Mouse (Mus musculus): ENCODE data around the gene Tnf. TPM values are rescaled to one million over a fixed set of nuclear protein-coding genes. Genes with fewer than 3 reads are reported as not detected.

Gene Tnf
- polyA plus RNA-seq (2012; ENCODE audit: low replicate concordance): 8.2 and 10.3 TPM in 2 replicates

DNA sequence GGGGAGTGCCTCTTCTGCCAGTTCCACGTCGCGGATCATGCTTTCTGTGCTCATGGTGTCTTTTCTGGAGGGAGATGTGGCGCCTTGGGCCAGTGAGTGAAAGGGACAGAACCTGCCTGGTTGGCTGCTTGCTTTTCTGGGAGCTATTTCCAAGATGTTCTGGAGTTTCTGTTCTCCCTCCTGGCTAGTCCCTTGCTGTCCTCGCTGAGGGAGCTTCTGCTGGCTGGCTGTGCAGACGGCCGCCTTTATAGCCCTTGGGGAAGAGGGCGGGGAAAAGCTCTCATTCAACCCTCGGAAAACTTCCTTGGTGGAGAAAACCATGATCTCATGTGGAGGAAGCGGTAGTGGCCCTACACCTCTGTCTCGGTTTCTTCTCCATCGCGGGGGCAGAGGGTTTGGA is at the start of gene Tnf:
TSS of gene Tnf (minus strand) at position 221 of the 400 bp plus-strand sequence.

DNA sequence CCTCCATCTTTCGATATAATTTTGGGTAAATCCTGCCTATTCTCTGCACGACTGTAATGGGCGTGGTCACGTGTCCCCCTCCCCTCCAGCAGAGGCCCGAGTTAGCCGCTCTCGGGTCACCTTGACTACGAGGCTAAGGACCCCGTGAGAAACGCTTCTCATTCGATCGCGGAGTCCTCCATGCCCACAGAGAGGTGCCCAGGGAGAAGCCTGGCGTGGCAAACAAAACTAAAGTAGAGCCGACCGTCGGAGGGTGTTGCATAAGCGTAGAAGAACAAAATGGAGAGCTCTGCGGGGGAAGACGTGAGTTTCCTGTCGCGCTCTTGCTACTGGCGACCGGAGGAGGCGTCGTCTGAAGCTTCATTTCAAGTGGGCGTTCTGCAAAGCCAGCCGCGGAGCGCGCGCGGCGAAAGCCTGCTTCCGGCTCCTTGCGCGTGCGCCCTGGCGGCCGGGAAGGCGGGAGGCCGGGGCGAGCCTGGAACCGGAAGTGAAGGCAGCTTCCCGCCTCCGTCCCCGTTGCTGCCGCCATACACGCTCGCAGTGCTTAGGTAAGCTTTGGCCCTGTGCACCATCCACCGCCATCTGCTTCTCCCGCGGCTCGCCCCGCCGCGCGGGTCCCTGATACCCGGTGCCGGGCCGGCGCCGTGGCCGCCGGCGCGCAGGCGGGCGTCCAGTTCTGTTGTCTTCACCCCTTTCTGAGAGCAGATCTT is 39.7 kb upstream of the Tnf start, which contains the start of gene Ddx39b:
TSS of gene Ddx39b (plus strand) at position 442 of the 710 bp plus-strand sequence.

DNA sequence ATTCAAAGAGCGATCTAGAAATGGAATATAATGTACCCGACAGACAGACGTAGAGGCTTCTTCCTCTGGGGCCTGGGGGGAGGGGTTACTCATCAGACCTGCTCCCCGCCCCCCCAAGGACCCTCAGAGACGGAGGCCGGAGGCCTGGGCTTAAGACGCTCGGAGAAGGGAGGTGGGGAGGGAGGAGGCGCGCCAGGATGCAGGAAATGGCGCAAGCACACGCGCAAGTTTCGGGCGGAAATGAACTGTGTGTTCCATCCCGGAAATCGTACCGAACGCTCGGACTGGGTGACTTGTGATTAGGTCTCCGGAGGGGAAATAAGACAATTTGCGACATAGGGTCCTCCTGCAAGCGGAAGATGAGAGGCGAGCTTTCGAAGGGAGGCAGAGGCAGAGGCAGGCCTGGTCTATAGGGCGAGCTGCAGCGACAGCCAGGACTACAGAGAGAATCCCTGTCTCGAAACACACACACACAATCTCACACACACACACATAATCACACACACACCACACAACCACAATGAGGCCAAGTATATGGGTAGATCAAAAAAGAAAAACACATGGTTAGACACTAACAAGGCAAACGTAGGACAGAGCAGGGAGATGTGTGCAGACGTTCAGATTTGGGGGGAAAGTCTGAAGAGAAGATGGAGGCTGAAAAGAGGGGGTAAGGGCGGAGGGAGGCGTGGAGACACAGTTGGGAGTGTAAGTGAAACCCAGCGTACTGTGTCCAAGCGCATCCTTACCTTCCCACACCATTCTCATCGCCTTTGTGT is 34.0 kb upstream of the Tnf start, which contains the start of gene Nfkbil1:
TSS of gene Nfkbil1 (minus strand) at position 179 of the 776 bp plus-strand sequence.

DNA sequence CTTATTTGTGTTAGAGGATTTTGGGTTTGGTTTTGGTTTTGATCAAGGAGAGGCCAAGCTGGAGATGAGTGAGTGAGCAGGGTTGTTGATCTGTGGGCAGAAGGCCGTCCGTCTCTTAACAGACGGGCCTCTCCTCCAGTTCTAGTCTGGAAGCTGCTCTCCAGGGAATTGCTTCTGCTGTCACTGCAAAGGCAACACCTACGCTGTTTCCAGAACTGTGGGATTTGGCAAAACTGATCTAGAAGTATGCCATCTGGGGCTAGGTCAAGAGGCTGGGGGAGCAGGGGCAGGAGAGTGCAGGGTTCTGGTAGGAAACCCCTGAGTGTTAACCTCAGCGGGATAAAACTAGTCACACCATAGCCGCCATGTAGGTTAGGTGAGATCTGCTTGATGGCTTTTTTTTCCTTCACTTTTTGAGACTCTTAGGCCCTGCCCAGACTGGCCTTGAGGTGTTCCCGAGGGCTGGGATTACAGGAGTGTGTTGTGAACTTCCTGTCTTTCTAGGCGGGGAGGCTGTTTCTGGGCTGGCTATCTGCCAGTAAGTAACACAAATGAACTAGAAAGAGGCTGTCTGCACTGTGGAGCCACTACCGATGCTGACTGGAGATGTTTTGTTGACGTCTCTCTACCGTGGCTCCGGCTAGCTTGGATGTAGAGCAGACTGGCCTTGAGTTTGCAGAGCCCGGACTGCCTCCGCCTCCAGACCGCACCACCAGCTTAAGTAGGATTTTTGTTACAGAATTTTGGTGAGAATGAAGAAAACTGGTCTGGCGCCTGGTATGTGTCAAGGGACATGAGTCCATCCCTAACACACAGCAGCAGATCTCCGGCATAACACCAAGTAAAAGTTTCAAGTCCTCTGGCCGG is 31.5 kb upstream of the Tnf start, which contains the start of gene Atp6v1g2:
TSS of gene Atp6v1g2 (plus strand) at position 547 of the 867 bp plus-strand sequence.

DNA sequence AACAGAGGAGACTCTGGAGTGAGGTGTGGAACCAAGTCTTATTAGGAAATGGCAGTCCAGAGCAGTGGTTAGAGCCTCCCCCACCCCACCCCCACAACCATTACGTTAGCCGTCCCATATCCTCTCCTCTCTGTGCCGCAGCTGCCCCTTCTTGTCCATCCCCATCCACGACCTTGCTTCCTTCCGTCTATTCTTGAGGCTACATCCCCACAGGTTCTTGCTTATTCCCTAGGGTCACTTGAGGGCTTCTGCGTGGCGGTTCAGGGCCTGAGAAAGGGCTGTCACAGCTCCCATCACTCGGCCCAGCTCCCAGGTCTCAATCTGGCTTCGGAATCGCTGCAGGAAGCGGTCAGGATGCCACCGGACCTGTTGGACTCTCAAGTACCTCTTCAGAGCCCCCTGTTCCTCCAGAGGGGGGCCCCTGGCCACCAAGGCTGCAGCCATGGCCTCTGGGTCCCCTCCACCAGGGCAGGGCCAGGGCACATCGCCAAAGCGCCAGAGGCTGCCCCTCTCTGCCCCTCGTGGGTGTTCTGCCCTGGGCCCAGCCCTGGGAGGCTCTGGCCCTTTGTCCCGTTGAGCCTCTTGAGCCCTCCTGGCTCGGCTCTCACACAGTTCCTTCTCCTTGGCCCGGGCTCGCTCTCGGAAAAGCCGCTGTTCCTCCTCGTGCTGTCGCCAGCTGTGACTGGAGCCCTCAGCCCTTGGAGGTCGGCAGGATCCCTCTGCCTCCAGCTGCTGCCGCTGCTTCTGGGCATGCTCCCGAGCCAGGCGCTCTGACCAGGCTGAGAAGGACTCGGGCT is 18.5 kb upstream of the Tnf start, which contains the start of gene Gm16181:
TSS of gene Gm16181 (plus strand) at position 679 of the 797 bp plus-strand sequence.

DNA sequence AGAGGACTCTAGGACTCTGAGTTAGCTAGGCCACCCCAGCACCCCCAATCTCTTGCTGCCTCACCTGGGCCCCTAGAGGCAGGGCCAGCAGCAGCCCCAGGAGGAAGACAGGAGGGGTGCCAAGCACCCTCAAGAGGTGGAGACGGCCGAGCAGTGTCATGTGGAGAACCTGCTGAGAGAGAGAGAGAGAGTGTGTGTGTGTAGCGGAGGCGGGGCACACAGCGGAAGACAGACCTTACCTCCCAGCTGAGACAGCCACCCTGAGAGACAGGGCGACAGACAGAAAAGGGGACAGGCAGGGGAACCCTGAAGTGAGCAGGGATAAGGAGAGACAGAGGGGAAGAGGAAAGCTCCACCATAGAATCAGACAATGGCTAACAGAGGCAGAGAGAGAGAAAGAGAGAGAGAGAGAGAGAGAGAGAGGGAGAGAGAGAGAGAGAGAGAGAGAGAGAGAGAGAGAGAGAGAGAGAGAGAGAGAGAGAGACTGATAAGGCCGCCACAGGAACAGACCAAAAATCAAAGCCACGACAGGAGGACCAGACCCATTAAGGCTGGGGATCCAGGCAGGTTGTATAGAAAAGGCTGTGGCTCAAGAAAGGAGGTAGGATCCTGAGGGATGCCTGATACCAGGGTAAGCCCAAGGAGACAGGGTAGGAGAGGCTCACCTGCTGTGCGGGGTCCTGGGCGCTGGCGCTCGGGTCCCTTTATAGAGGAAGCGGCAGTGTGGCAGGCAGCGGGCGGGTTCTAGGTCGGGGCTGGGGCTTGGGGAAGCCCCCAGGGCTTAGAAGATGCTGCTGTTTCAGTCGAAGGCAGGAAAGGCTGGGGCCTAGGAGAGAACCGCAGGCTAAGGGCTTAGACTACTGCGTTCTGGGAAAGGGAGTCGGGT is 2.9 kb upstream of the Tnf start, which contains the start of gene Lta:
TSS of gene Lta (minus strand) at position 858 of the 886 bp plus-strand sequence.

DNA sequence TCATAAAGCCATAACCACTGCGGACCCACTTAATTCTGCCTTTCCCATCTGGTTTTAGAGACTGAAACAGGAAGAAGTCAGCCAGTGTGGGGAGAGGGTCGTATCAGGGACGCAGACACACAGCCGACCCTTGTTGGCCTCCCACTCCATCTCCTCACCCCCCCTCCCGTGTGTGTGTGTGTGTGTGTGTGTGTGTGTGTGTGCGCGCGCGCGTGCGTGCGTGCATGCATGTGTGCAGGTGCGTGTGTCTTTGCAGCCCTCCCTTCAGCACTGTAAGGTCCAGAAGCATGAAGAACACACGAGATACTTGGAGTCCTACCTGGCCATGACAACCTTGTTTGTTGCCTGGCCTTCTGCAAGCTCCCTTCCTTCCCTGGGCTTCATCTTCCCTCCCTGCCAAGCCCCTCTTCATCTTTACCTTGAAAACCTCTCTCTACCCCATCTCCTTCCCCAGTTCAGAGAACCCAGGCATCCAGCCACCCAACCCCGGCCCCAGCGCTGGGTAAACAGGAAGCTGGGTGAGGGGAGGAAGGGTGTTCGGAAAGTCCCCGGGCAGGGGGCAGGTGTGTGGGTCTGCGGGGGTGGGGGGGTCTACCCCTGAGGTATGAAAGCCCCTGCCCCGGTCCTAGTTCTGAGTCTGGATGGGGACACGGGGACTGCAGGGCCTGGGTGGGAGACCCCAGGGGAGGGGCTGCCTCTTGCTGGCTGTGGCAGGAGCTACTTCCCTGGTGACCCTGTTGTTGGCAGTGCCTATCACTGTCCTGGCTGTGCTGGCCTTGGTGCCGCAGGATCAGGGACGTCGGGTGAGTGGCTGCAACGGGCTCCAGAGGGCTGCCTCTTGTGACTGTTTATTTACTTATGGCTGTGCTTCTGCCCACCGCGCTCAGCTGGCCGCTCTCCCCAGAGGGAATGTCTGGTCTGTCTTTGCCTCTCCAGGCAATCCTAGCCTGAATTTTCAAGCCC is 7.6 kb downstream of the Tnf start, which contains the start of gene Ltb:
TSS of gene Ltb (plus strand) at position 559 of the 963 bp plus-strand sequence.

DNA sequence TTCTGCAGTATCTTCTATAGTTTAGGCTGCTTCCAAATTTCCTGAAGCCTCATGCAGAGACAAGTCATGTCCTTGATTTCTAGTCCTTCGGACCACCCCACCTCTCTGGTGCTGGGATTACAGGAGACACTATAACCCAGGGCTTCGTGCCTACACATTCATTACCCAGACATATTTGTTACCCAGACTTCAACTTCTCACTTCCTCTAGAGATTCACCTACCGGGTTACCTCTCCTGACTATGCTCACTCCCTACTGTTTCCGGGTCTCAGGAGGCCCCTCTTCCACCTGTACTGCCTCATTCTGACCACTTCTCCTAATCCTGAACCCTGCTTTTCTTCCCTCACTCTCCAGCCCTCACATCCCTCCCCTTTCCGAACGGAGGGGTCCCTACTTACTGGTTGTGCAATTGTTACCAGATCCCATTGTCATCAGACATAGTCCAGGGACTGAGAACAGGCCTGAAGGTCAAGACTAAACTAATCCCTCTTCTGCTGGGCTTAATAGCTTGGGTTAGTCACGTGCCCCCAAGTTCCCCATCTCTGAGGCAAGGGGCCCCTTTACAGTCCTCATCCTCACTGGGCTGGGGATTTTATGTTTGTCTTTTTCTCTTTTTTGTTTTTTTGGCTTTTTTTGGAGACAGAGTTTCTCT is 13.7 kb downstream of the Tnf start, which contains the start of gene Lst1:
TSS of gene Lst1 (minus strand) at position 481 of the 652 bp plus-strand sequence.

DNA sequence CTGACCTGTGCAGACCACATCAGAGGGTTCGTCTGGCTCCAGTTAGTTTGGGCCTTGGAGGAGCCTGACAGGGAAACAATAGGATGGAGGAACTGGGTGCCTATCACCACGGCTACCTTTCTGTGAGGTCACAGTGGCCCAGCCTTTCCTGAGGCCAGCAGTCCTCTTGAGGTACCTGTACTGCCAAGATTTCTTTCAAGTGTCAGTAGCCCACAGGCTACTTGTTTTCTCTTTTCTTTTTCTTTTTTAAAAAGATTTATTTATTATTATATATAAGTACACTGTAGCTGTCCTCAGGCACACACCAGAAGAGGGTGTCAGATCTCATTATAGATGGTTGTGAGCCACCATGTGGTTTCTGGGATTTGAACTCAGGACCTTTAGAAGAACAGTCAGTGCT is 25.8 kb downstream of the Tnf start, which contains the start of gene Aif1:
TSS of gene Aif1 (minus strand) at position 101 of the 400 bp plus-strand sequence.

DNA sequence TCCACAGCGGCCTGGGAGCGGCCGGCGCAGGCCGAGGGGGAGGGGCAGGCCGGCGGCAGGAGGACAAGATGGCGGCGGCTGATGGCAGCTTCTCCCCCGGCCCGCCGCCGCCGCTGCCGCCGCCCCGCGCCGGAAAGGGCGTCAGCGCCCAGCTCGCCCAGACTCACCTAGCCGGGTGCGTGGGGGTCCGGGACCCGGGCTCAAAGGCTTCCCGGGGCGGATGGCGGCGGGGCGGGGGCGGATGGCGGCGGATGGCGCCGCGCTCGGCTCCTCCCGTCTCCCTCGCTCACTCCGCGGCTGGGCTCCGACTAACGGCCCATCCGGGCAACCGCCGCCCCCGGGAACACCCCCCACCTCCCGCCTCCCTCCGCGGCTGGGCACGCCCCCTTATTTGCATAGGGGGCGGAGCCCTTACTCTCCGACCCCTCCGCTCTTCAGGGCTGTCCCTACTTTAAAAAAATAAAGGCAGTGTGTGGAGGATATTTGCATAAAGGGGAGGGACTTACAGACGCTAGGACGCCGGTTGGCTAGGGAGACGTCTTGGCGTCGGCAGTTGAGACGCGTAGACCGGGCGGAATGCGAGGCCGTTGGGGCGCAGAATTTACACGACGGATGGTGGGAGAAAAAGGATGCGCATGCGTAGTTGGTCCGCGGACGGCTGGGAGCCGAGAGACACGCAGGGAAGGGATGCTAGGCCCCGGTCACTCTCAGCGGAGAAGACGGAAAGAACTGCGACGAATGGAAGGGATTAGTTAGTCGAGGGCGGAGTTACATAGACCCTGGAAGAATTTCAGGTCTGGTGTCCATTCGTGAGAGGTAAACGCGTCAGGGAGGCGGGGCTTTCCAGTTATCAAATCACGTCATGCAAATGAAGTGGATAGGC is 37.0 kb downstream of the Tnf start, which contains the start of gene Prrc2a:
TSS of gene Prrc2a (minus strand) at position 330 of the 883 bp plus-strand sequence.

Other genes with a start within 250 kb of the Tnf start
- gene Hspa1b, start 242.8 kb downstream of the Tnf start, polyA plus RNA-seq (2012; ENCODE audit: low replicate concordance): 3.0 and 6.4 TPM in 2 replicates
- not detected in 2 replicates for gene Gm20481, start 232.1 kb downstream of the Tnf start, polyA plus RNA-seq (2012; ENCODE audit: low replicate concordance)
- gene Hspa1a, start 229.9 kb downstream of the Tnf start, polyA plus RNA-seq (2012; ENCODE audit: low replicate concordance): 0.68 and 2.2 TPM in 2 replicates
- not detected in 2 replicates for gene Hspa1l, start 229.3 kb downstream of the Tnf start, polyA plus RNA-seq (2012; ENCODE audit: low replicate concordance)
- gene Lsm2, start 220.1 kb downstream of the Tnf start, polyA plus RNA-seq (2012; ENCODE audit: low replicate concordance): 51.7 and 75.3 TPM in 2 replicates
- 768 and 1,214 TPM in 2 replicates for gene Vars, start 201.0 kb downstream of the Tnf start, polyA plus RNA-seq (2012; ENCODE audit: low replicate concordance)
- 0.51 and 1.3 TPM in 2 replicates for gene Vwa7, start 185.4 kb downstream of the Tnf start, polyA plus RNA-seq (2012; ENCODE audit: low replicate concordance)
- 93.8 and 249 TPM in 2 replicates for gene Sapcd1, start 174.0 kb downstream of the Tnf start, polyA plus RNA-seq (2012; ENCODE audit: low replicate concordance)
- 54.6 and 127 TPM in 2 replicates for gene Msh5, start 155.3 kb downstream of the Tnf start, polyA plus RNA-seq (2012; ENCODE audit: low replicate concordance)
- 161 and 172 TPM in 2 replicates for gene Clic1, start 152.0 kb downstream of the Tnf start, polyA plus RNA-seq (2012; ENCODE audit: low replicate concordance)
- 6.4 and 6.5 TPM in 2 replicates for gene Ddah2, start 143.0 kb downstream of the Tnf start, polyA plus RNA-seq (2012; ENCODE audit: low replicate concordance)
- 0.17 TPM in 1 of 2 replicates, not detected in the other for gene Ly6g6c, start 136.6 kb downstream of the Tnf start, polyA plus RNA-seq (2012; ENCODE audit: low replicate concordance)
- gene Mpig6b, start 135.8 kb downstream of the Tnf start, polyA plus RNA-seq (2012; ENCODE audit: low replicate concordance): 0.16 and 0.42 TPM in 2 replicates
- not detected in 2 replicates for gene Ly6g6e, start 125.1 kb downstream of the Tnf start, polyA plus RNA-seq (2012; ENCODE audit: low replicate concordance)
- gene Ly6g6d, start 123.9 kb downstream of the Tnf start, polyA plus RNA-seq (2012; ENCODE audit: low replicate concordance): not detected in 2 replicates
- not detected in 2 replicates for gene Ly6g6f, start 116.4 kb downstream of the Tnf start, polyA plus RNA-seq (2012; ENCODE audit: low replicate concordance)
- gene Abhd16a, start 112.7 kb downstream of the Tnf start, polyA plus RNA-seq (2012; ENCODE audit: low replicate concordance): 115 and 170 TPM in 2 replicates
- not detected in 2 replicates for gene Ly6g5c, start 93.7 kb downstream of the Tnf start, polyA plus RNA-seq (2012; ENCODE audit: low replicate concordance)
- gene Ly6g5b, start 86.6 kb downstream of the Tnf start, polyA plus RNA-seq (2012; ENCODE audit: low replicate concordance): 0.24 and 0.66 TPM in 2 replicates
- 76.2 and 161 TPM in 2 replicates for gene Gpank1, start 80.6 kb downstream of the Tnf start, polyA plus RNA-seq (2012; ENCODE audit: low replicate concordance)
- gene Csnk2b, start 80.0 kb downstream of the Tnf start, polyA plus RNA-seq (2012; ENCODE audit: low replicate concordance): 50.0 and 73.9 TPM in 2 replicates
- 21.2 and 21.9 TPM in 2 replicates for gene D17H6S53E, start 75.6 kb downstream of the Tnf start, polyA plus RNA-seq (2012; ENCODE audit: low replicate concordance)
- 0.18 and 0.28 TPM in 2 replicates for gene Apom, start 70.0 kb downstream of the Tnf start, polyA plus RNA-seq (2012; ENCODE audit: low replicate concordance)
- 414 and 841 TPM in 2 replicates for gene Bag6, start 66.8 kb downstream of the Tnf start, polyA plus RNA-seq (2012; ENCODE audit: low replicate concordance)
- 1,121 and 1,280 TPM in 2 replicates for gene Prrc2a, start 37.1 kb downstream of the Tnf start, polyA plus RNA-seq (2012; ENCODE audit: low replicate concordance)
- gene Aif1, start 25.9 kb downstream of the Tnf start, polyA plus RNA-seq (2012; ENCODE audit: low replicate concordance): 7.8 and 19.1 TPM in 2 replicates
- gene Lst1, start 13.6 kb downstream of the Tnf start, polyA plus RNA-seq (2012; ENCODE audit: low replicate concordance): 28.4 and 125 TPM in 2 replicates
- 883 and 1,534 TPM in 2 replicates for gene Ltb, start 7.6 kb downstream of the Tnf start, polyA plus RNA-seq (2012; ENCODE audit: low replicate concordance)
- gene Lta, start 3.3 kb upstream of the Tnf start, polyA plus RNA-seq (2012; ENCODE audit: low replicate concordance): 20.2 and 29.6 TPM in 2 replicates
- gene Gm16181, start 18.8 kb upstream of the Tnf start, polyA plus RNA-seq (2012; ENCODE audit: low replicate concordance): not detected in 2 replicates
- 2.8 and 6.8 TPM in 2 replicates for gene Atp6v1g2, start 31.7 kb upstream of the Tnf start, polyA plus RNA-seq (2012; ENCODE audit: low replicate concordance)
- gene Nfkbil1, start 33.8 kb upstream of the Tnf start, polyA plus RNA-seq (2012; ENCODE audit: low replicate concordance): 35.2 and 66.9 TPM in 2 replicates
- 174 and 194 TPM in 2 replicates for gene Ddx39b, start 39.7 kb upstream of the Tnf start, polyA plus RNA-seq (2012; ENCODE audit: low replicate concordance)
- 496 and 1,202 TPM in 2 replicates for gene H2-D1, start 60.7 kb upstream of the Tnf start, polyA plus RNA-seq (2012; ENCODE audit: low replicate concordance)
- 21.1 and 21.9 TPM in 2 replicates for gene H2-Q1, start 118.4 kb upstream of the Tnf start, polyA plus RNA-seq (2012; ENCODE audit: low replicate concordance)
- 3.7 and 12.2 TPM in 2 replicates for gene H2-Q2, start 140.2 kb upstream of the Tnf start, polyA plus RNA-seq (2012; ENCODE audit: low replicate concordance)
- 331 and 730 TPM in 2 replicates for gene H2-Q4, start 177.6 kb upstream of the Tnf start, polyA plus RNA-seq (2012; ENCODE audit: low replicate concordance)
- gene H2-Q6, start 222.8 kb upstream of the Tnf start, polyA plus RNA-seq (2012; ENCODE audit: low replicate concordance): 245 and 559 TPM in 2 replicates
- 90.4 and 146 TPM in 2 replicates for gene H2-Q7, start 237.1 kb upstream of the Tnf start, polyA plus RNA-seq (2012; ENCODE audit: low replicate concordance)